15 mouse cellular contexts compared by ENCODE assay signal in the genomic region with DNA sequence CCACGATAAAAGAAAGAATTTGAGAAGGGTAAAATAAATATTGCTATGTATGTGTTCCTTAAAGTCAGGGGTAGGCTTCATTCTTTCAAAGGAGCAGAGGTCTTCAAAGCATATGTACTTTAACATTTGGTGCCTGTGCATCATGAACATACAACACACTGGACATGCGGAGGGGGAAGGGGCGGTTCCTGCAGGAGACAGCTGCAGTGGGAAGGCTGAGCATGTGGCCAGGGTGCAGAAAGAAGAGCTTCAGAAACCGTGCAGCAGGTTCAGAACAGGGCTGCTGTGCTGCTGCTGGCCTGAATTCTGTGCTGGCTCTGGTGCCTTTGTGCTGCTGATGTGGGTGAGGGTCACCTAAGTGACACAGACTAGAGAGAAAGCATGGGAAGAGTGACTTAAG.
DNase-seq lines count a peak whose midpoint lies in the region; ATAC-seq and TF ChIP-seq lines count a peak whose summit lies in the region.
"Had no signal": no experiment of that assay in that cellular context is flagged by ENCODE, and none has a peak within 500 bp of the region (broad histone marks: within the 10 kb centered on the region; RNA-seq: fewer than 3 reads in every experiment).

No protein-coding gene starts in this region.

- H3K27me3 ChIP-seq in forebrain, postnatal 0 days (ENCODE audit: insufficient read depth, low read length) = no peaks in the 10 kb centered on the region
- no peaks in the 10 kb centered on the region for H3K27me3 ChIP-seq in forebrain, embryonic 10.5 days (ENCODE audit: poor library complexity, severe bottlenecking)
- no peaks in the 10 kb centered on the region for H3K27me3 ChIP-seq in hindbrain, embryonic 10.5 days (ENCODE audit: insufficient read depth, poor library complexity, severe bottlenecking)
- H3K27me3 ChIP-seq in hindbrain, embryonic 11.5 days (ENCODE audit: control insufficient read depth, insufficient read depth, low read length) = no peaks in the 10 kb centered on the region
- H3K27me3 ChIP-seq in lung, embryonic 14.5 days (ENCODE audit: insufficient read depth, low read length) = no peaks in the 10 kb centered on the region
- H3K27me3 ChIP-seq in embryonic facial prominence, embryonic 15.5 days = no peaks in the 10 kb centered on the region
- H3K27me3 ChIP-seq: kidney, embryonic 15.5 days; neural tube, embryonic 15.5 days had no signal

- H3K4me3 ChIP-seq in forebrain, postnatal 0 days (ENCODE audit: low read depth, low read length) = no peak overlapping the region
- no peak overlapping the region for H3K4me3 ChIP-seq in forebrain, embryonic 10.5 days
- H3K4me3 ChIP-seq in hindbrain, embryonic 10.5 days = no peak overlapping the region
- H3K4me3 ChIP-seq in hindbrain, embryonic 11.5 days (ENCODE audit: low read depth, low read length) = no peak overlapping the region
- H3K4me3 ChIP-seq in lung, embryonic 14.5 days (ENCODE audit: low read depth, low read length) = no peak overlapping the region
- no peak overlapping the region for H3K4me3 ChIP-seq in embryonic facial prominence, embryonic 15.5 days (replicated peaks)
- H3K4me3 ChIP-seq: erythroblast, embryonic 14.5 days; kidney, embryonic 15.5 days; neural tube, embryonic 15.5 days had no signal

- 68% methylated on average over 4 of the region's 4 CpGs for WGBS in forebrain, postnatal 0 days
- 84% methylated on average over 4 of the region's 4 CpGs for WGBS in forebrain, embryonic 10.5 days
- WGBS in hindbrain, embryonic 10.5 days = 65% methylated on average over 4 of the region's 4 CpGs
- 65% methylated on average over 4 of the region's 4 CpGs for WGBS in hindbrain, embryonic 11.5 days
- WGBS in lung, embryonic 14.5 days = 32% methylated on average over 4 of the region's 4 CpGs
- WGBS in embryonic facial prominence, embryonic 15.5 days = 65% methylated on average over 4 of the region's 4 CpGs

- ATAC-seq in forebrain, postnatal 0 days = no peak
- ATAC-seq in hindbrain, embryonic 11.5 days (ENCODE audit: low FRiP score) = no peak
- ATAC-seq in lung, embryonic 14.5 days (ENCODE audit: insufficient read depth) = no peak
- ATAC-seq in embryonic facial prominence, embryonic 15.5 days (ENCODE audit: insufficient number of reproducible peaks, low FRiP score, low TSS enrichment, low read depth) = peak; percentile 15; the same call in 1 of the 2 replicates

- no peak for DNase-seq in forebrain, postnatal 0 days
- DNase-seq in forebrain, embryonic 10.5 days (ENCODE audit: extremely low spot score, low spot score) = no peak
- DNase-seq in hindbrain, embryonic 10.5 days (ENCODE audit: low spot score) = no peak
- DNase-seq in hindbrain, embryonic 11.5 days (ENCODE audit: low spot score) = no peak
- no peak for DNase-seq in lung, embryonic 14.5 days
- no peak for DNase-seq in lung, postnatal 36 days
- no peak for DNase-seq in spleen, adult 18-20 months
- DNase-seq: adrenal gland, postnatal 36 days; cerebellum, adult 11 months; lung, postnatal 10 days; thymus, postnatal 25 days had no signal

- H3K4me2 ChIP-seq in forebrain, postnatal 0 days (ENCODE audit: low read depth) = no peak overlapping the region
- H3K4me2 ChIP-seq in hindbrain, embryonic 11.5 days (replicated peaks; ENCODE audit: low read depth, low read length) = no peak overlapping the region
- no peak overlapping the region for H3K4me2 ChIP-seq in lung, embryonic 14.5 days
- no peak overlapping the region for H3K4me2 ChIP-seq in embryonic facial prominence, embryonic 15.5 days (replicated peaks)
- H3K4me2 ChIP-seq: kidney, embryonic 15.5 days; neural tube, embryonic 15.5 days had no signal

- no peaks in the 10 kb centered on the region for H3K36me3 ChIP-seq in forebrain, postnatal 0 days (ENCODE audit: insufficient read depth)
- no peaks in the 10 kb centered on the region for H3K36me3 ChIP-seq in forebrain, embryonic 10.5 days (replicated peaks)
- H3K36me3 ChIP-seq in hindbrain, embryonic 10.5 days = peaks cover 12% of the 10 kb centered on the region
- H3K36me3 ChIP-seq in hindbrain, embryonic 11.5 days (ENCODE audit: control insufficient read depth, insufficient read depth, low read length) = no peaks in the 10 kb centered on the region
- peaks cover 17% of the 10 kb centered on the region; the same call in 1 of the 2 replicates for H3K36me3 ChIP-seq in lung, embryonic 14.5 days (ENCODE audit: insufficient read depth)
- no peaks in the 10 kb centered on the region for H3K36me3 ChIP-seq in embryonic facial prominence, embryonic 15.5 days
- H3K36me3 ChIP-seq: kidney, embryonic 15.5 days; neural tube, embryonic 15.5 days had no signal

- H3K9me3 ChIP-seq in forebrain, postnatal 0 days (ENCODE audit: low read length) = no peaks in the 10 kb centered on the region
- no peaks in the 10 kb centered on the region for H3K9me3 ChIP-seq in forebrain, embryonic 10.5 days
- no peaks in the 10 kb centered on the region for H3K9me3 ChIP-seq in hindbrain, embryonic 10.5 days
- H3K9me3 ChIP-seq in hindbrain, embryonic 11.5 days (ENCODE audit: control insufficient read depth, low read length) = no peaks in the 10 kb centered on the region
- no peaks in the 10 kb centered on the region for H3K9me3 ChIP-seq in lung, embryonic 14.5 days (ENCODE audit: low read depth, low read length)
- no peaks in the 10 kb centered on the region for H3K9me3 ChIP-seq in embryonic facial prominence, embryonic 15.5 days (replicated peaks)
- H3K9me3 ChIP-seq: kidney, embryonic 15.5 days; neural tube, embryonic 15.5 days had no signal

- no peak overlapping the region for H3K9ac ChIP-seq in forebrain, postnatal 0 days
- no peak overlapping the region for H3K9ac ChIP-seq in hindbrain, embryonic 11.5 days (ENCODE audit: low read depth, low read length)
- no peak overlapping the region for H3K9ac ChIP-seq in lung, embryonic 14.5 days
- no peak overlapping the region for H3K9ac ChIP-seq in embryonic facial prominence, embryonic 15.5 days
- H3K9ac ChIP-seq: kidney, embryonic 15.5 days; neural tube, embryonic 15.5 days had no signal

- H3K4me1 ChIP-seq in forebrain, postnatal 0 days (ENCODE audit: insufficient read depth) = 0 out of 2 replicates have a peak, but pooled peaks cover 8% of the 10 kb centered on the region
- H3K4me1 ChIP-seq in forebrain, embryonic 10.5 days = peaks cover 54% of the 10 kb centered on the region
- peaks cover 50% of the 10 kb centered on the region for H3K4me1 ChIP-seq in hindbrain, embryonic 10.5 days (replicated peaks)
- H3K4me1 ChIP-seq in hindbrain, embryonic 11.5 days (replicated peaks; ENCODE audit: control insufficient read depth, insufficient read depth, low read length) = no peaks in the 10 kb centered on the region
- H3K4me1 ChIP-seq in lung, embryonic 14.5 days (ENCODE audit: insufficient read depth) = peaks cover 19% of the 10 kb centered on the region
- peaks cover 19% of the 10 kb centered on the region for H3K4me1 ChIP-seq in embryonic facial prominence, embryonic 15.5 days

- peak overlapping the region; percentile 57; the same call in 1 of the 2 replicates for H3K27ac ChIP-seq in forebrain, postnatal 0 days (ENCODE audit: low read depth, low read length)
- no peak overlapping the region for H3K27ac ChIP-seq in forebrain, embryonic 10.5 days
- H3K27ac ChIP-seq in hindbrain, embryonic 10.5 days = peak overlapping the region; percentile 56
- no peak overlapping the region for H3K27ac ChIP-seq in hindbrain, embryonic 11.5 days (ENCODE audit: low read depth, low read length)
- H3K27ac ChIP-seq in lung, embryonic 14.5 days (ENCODE audit: low read depth) = 0 out of 2 replicates have a peak overlapping the region, but pooled peaks have one; percentile 20
- peak overlapping the region; percentile 28; the same call in 1 of the 2 replicates for H3K27ac ChIP-seq in embryonic facial prominence, embryonic 15.5 days (replicated peaks)
- H3K27ac ChIP-seq: kidney, embryonic 15.5 days; neural tube, embryonic 15.5 days had no signal

- TF ChIP-seq CTCF in forebrain, postnatal 0 days (IDR thresholded peaks at IDR 0.05; ENCODE audit: low read depth) = no peak
- TF ChIP-seq CTCF in lung, embryonic 14.5 days (IDR thresholded peaks at IDR 0.05; ENCODE audit: low read depth) = no peak

Comparison
In these comparisons a context has a peak if more than half of its experiments do, and no peak if none do; other contexts are left out.
1. H3K27ac ChIP-seq: peak in forebrain, postnatal 0 days (single experiment), hindbrain, embryonic 10.5 days (single experiment), lung, embryonic 14.5 days (single experiment) and embryonic facial prominence, embryonic 15.5 days (single experiment); none in forebrain, embryonic 10.5 days (single experiment) and hindbrain, embryonic 11.5 days (single experiment).